Mouse (Mus musculus) layer of hippocampus, adult 6 months (tissue): ENCODE data around the gene Il1rapl2. TPM values are rescaled to one million over a fixed set of nuclear protein-coding genes. Genes with fewer than 3 reads are reported as not detected.

Experiments used
- long read RNA-seq, 2 experiments: library from polyadenylated mRNA; unstranded; transcript quantifications; one replicate each; pipeline ENCODE4 v2.0.0; 2019 to 2020
- polyA plus RNA-seq: library from polyadenylated mRNA; unstranded; fragments of <200 nt; fragmentation: Nextera tagmentation; gene quantifications from 2 replicates; pipeline ENCODE4 v1.2.3, GENCODE M21; 2021

Gene Il1rapl2
- polyA plus RNA-seq: 0.79 and 1.5 TPM in 2 replicates
- long read RNA-seq, experiment 1: 0 reads
- long read RNA-seq, experiment 2, partial matches to known transcripts: 0 of 5 reads
- long read RNA-seq, experiment 2, other reads (novel, unspliced or antisense): 5 of 5 reads

DNA sequence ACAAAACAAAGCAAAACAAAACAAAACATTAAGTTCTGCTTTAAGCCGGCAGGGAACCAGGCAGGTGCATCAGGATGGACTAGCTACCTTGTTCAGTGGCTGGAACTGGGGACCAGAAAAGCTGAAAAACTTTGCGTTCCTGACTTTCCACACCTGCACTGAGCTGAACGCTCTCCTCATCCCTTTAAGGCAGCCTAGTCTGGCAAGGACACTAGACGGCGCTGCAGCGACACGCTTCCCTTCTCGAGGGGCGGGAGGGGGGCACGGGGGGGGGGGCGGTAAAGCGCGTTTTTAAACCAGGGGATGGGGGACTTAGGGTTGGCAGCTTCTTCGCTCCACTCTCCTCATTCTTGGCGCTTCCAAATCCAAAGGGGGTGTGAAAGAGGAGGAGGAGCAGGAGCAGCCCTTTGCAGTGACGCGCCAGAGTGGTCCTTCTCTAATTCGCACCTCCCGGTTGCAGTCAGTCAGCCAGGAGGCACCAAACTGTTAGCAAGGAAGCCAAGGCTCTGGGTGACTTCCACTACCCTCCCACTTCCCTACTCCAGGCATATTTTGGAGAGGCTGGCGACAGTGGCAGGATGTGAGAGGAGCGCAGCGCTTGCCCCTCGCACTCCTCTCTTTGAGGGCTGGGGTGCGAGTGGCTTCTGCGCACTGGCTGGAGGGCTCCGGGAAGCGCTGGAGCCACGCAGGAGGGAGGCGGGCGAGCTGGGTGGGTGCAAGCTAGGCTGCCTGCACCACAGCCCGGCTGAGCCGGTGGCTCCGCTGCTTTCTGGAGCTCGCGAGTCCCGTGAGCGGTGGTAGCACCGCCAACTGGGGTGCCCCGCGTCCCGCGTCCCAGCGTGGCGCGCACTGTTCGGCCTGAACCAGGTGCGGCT, at the start of gene Il1rapl2:
TSS of gene Il1rapl2 (plus strand) at position 288 of the 875 bp plus-strand sequence.

DNA sequence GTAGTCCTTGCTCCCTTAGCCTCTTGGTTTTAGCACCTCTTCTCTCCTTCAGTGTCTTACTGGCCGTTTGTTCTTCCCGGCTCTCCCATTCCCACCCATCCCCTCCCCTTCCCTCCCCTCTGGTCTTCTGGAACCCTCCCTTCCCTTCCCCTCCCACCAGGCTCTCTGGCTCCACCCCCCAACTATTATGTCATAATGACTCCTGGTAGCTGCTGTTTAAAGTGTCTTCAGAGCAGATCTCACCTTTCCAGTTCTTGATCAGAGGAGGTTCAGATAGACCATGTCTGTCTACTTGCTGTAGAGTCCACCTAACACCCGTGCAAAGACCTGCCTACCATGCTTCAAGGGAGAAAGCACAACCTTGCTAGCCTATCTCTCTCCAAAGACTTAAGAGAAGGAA, 639.1 kb downstream of the Il1rapl2 start, which contains the start of gene Tex13a:
TSS of gene Tex13a (minus strand) at position 101 of the 400 bp plus-strand sequence.

